Mouse (Mus musculus) hindbrain, embryonic 13.5 days (tissue): Measurements from ENCODE around the gene Hmgcl. TPM values are rescaled to one million over a fixed set of nuclear protein-coding genes. Genes with fewer than 3 reads are reported as not detected.

Source experiments
- ATAC-seq: fragments of 200-750 bp; cut with Nextera tagmentation; 2 replicates; pipeline ENCODE4 v1.8.0; 2017; ENCODE audit warnings: moderate TSS enrichment; ENCODE audit not compliant: low FRiP score
- H3K27ac ChIP-seq: fragments of 300-500 bp; sonication (generic); 2 replicates; pipeline ENCODE4 v1.5.1; 2015; ENCODE audit warnings: inconsistent platforms, mild to moderate bottlenecking, moderate library complexity
- H3K27me3 ChIP-seq: fragments of 300-500 bp; sonication (generic); 2 replicates; pipeline ENCODE4 v1.6.1; 2015; ENCODE audit warnings: mild to moderate bottlenecking, inconsistent platforms
- H3K36me3 ChIP-seq: fragments of 300-500 bp; sonication (generic); 2 replicates; pipeline ENCODE4 v1.6.1; 2015; ENCODE audit warnings: mild to moderate bottlenecking, inconsistent platforms
- H3K4me1 ChIP-seq: fragments of 300-500 bp; sonication (generic); replicated peaks from 2 replicates; pipeline ENCODE4 v1.6.1; 2015; ENCODE audit warnings: inconsistent platforms
- H3K4me2 ChIP-seq: fragments of 300-500 bp; sonication (generic); 2 replicates; pipeline ENCODE4 v1.6.1; 2015; ENCODE audit warnings: inconsistent platforms, mild to moderate bottlenecking, moderate library complexity
- H3K4me3 ChIP-seq: fragments of 300-500 bp; sonication (generic); 2 replicates; pipeline ENCODE4 v1.5.1; 2015; ENCODE audit warnings: mild to moderate bottlenecking, inconsistent platforms
- H3K9ac ChIP-seq: fragments of 300-500 bp; sonication (generic); 2 replicates; pipeline ENCODE4 v1.6.1; 2015; ENCODE audit warnings: mild to moderate bottlenecking, inconsistent platforms
- H3K9me3 ChIP-seq: fragments of 300-500 bp; sonication (generic); 2 replicates; pipeline ENCODE4 v1.6.1; 2016; ENCODE audit warnings: inconsistent platforms
- WGBS: fragments of 180-500 bp; shearing (Covaris S2); methylation state at CpG from one replicate; pipeline ENCODE4 v1.1.7; 2015; 5-methylcytosine and 5-hydroxymethylcytosine counted together
- polyA plus RNA-seq: library from polyadenylated mRNA; unstranded; fragments of >200 nt; fragmentation: Nextera tagmentation; extraction: Ambion mirVana; gene quantifications from 2 replicates; pipeline ENCODE4 v1.2.1, GENCODE M21; 2015

Hmgcl gene
- polyA plus RNA-seq, 1 experiment from 2014 or later, result 56.5 TPM

- Histone ChIP-seq H3K9ac (no peak overlapping the region), H3K4me3 (no peak overlapping the region), H3K27ac (no peak overlapping the region), H3K9me3 (no peaks in the 10 kb centered on the region), H3K36me3 (peaks cover 7% of the 10 kb centered on the region; the same call in 1 of the 2 replicates), H3K27me3 (no peaks in the 10 kb centered on the region), H3K4me1 (peaks cover 21% of the 10 kb centered on the region), H3K4me2 (no peak overlapping the region)
- 90% methylated on average over 13 of the region's 13 CpGs for WGBS
- no peak for ATAC-seq
Measured at GRCm38 (mm10) chr4:135918635-135919279, 27.5 kb upstream of the Hmgcl start.

DNA sequence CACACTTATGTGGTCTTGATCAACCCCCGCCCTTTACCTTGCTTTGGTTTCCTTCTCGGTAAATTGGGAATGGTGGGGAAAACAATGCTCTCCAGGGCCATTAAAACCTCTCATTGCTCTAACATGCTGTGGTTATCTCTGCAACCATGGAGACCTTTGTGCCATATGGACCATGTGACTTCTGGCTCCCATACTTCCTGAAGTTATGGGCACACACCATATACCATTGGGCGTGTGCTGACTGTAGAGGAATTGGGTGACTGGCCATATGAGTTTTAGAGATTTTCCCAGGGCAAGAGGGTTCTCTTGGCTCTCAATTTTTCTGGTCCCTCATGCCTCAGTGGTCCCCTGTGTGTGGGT lies 27.0 kb upstream of the Hmgcl start:
- H3K4me3 ChIP-seq, result no peak overlapping the region
- over 99% methylated on average over 3 of the region's 3 CpGs for WGBS
- no peak for ATAC-seq
- H3K9ac ChIP-seq, result no peak overlapping the region
- no peak overlapping the region for H3K4me2 ChIP-seq
- peaks cover 11% of the 10 kb centered on the region; the same call in 1 of the 2 replicates for H3K36me3 ChIP-seq
- no peaks in the 10 kb centered on the region for H3K27me3 ChIP-seq
- no peaks in the 10 kb centered on the region for H3K9me3 ChIP-seq
- H3K4me1 ChIP-seq, result peaks cover 21% of the 10 kb centered on the region
- no peak overlapping the region for H3K27ac ChIP-seq

DNA sequence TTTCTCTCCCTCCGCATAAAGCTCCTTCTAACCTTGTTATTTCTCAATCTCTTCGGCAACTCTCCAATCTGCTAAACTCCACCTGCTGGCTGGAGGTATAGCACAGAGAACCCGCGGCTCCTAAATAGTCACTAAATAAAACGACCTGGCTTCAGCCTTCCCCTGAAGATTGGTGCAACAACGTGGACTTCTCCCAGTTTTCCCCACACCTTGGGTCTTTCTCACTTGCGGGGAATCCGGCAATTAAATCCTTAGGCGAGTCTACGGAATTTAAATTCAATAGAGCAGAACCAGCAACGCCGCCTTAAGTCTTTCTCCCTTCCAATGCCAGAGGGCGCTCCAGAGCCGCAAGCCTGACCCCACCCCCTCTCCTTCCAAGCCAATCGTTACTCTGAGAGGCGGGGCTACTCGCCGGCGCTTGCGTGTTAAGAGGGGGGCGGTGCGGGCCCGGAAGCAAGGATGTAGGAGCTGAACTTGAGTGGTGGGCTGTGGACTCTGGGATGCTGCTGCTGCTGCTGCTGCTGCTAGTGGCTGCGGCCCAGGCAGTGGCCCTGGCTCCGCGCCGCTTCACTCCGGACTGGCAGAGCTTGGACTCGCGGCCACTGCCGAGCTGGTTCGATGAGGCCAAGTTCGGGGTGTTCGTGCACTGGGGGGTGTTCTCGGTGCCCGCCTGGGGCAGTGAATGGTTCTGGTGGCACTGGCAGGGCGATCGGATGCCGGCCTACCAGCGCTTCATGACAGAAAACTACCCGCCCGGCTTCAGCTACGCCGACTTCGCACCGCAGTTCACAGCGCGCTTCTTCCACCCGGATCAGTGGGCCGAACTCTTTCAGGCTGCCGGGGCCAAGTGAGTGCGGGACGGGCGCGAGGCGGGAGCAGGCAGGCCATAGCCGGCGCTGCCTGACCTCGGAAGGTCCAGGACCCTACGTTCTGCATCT lies 25.7 kb upstream of the Hmgcl start, which contains the start of gene Fuca1:
TSS of gene Fuca1 (plus strand) at position 432 of the 938 bp plus-strand sequence.
- Histone ChIP-seq H3K9me3 (no peaks in the 10 kb centered on the region), H3K4me1 (peaks cover 21% of the 10 kb centered on the region), H3K36me3 (peaks cover 20% of the 10 kb centered on the region), H3K4me3 (peak within 1 kb of the TSS; percentile 77), H3K4me2 (peak within 1 kb of the TSS; percentile 87), H3K9ac (peak within 1 kb of the TSS; percentile 90), H3K27ac (peak within 1 kb of the TSS; percentile 90), H3K27me3 (no peaks in the 10 kb centered on the region)
- ATAC-seq, result peak; percentile 96
- WGBS, result 2% methylated on average over 60 of the region's 60 CpGs

DNA sequence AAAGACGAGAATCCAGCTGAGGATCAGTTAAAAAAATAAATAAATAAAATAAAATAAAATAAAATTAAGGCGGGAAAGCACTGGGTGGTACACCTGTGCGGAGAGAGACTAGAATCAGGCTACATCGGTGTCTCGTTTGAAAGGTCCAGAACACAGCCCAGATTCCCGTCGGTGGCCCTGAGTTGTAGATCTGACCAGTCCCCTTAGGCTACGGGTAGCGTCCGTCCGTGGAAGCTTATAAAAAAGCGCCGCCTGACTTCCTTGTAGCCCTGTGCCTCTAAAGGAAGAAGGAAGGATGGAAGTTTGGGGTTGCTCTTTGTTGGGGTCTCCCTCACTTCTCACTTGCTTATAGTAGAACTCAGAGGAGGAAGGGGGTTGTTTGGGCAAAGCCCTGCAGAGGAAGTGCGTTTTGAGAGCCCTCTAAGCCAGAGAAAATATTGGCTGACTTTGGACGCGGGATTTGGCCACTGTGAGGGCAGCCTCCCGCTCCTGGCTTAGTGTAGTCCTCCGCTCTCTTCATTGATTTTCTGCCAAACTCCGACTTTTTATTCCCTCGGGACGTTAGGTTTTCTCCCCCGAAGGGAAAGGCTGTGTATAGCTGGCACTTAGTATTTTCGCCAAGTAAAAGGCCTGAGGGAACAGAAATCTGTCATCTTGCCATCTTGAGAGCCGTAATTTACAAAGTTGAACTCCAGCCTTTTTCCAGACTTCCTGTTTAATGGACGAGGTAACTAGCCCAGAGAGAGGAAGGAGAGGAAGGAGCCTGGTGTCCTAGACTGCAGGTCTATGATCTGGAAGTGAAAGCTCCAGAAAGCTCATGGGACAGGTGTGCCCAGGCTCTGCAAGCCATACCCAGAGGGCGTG lies 24.8 kb upstream of the Hmgcl start:
- 0 out of 2 replicates have a peak, but pooled peaks have one; percentile 30 for ATAC-seq

DNA sequence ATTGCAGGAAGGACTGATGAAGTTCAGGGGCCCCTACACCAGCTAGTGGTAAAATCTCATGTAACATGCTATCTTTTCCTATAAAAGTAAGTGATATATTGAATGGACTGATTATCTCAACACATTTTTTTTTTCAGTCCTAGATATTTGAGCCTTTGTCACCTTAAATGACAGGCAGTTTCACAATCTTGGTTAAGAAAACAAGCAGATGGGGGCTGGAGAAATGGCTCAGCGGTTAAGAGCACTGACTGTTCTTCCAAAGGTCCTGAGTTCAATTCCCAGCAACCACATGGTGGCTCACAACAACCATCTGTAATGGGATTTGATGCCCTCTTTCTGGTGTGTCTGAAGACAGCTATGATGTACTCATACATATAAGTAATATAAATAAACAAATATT lies 24.1 kb upstream of the Hmgcl start:
- Histone ChIP-seq H3K9me3 (no peaks in the 10 kb centered on the region), H3K4me2 (peak overlapping the region; percentile 87), H3K36me3 (peaks cover 33% of the 10 kb centered on the region), H3K9ac (peak overlapping the region; percentile 90; the same call in 1 of the 2 replicates), H3K27ac (no peak overlapping the region), H3K4me3 (peak overlapping the region; percentile 77), H3K27me3 (no peaks in the 10 kb centered on the region), H3K4me1 (peaks cover 21% of the 10 kb centered on the region)
- no peak for ATAC-seq
- 89% methylated on average over 1 of the region's 1 CpGs for WGBS

More for the DNA sequence above, 24.8 kb upstream of the Hmgcl start:
- H3K4me3 ChIP-seq, result peak overlapping the region; percentile 77
- peaks cover 27% of the 10 kb centered on the region for H3K36me3 ChIP-seq
- peak overlapping the region; percentile 90 for H3K9ac ChIP-seq
- H3K27me3 ChIP-seq, result no peaks in the 10 kb centered on the region
- no peaks in the 10 kb centered on the region for H3K9me3 ChIP-seq
- peak overlapping the region; percentile 90 for H3K27ac ChIP-seq
- peak overlapping the region; percentile 87 for H3K4me2 ChIP-seq
- peaks cover 21% of the 10 kb centered on the region for H3K4me1 ChIP-seq
- WGBS, result 7% methylated on average over 26 of the region's 26 CpGs

- 94% methylated on average over 2 of the region's 2 CpGs for whole genome bisulfite sequencing
- Histone ChIP-seq H3K27ac (no peak overlapping the region), H3K27me3 (no peaks in the 10 kb centered on the region), H3K4me3 (no peak overlapping the region), H3K9me3 (no peaks in the 10 kb centered on the region), H3K9ac (no peak overlapping the region), H3K36me3 (peaks cover 33% of the 10 kb centered on the region), H3K4me2 (no peak overlapping the region), H3K4me1 (peaks cover 21% of the 10 kb centered on the region)
- no peak for ATAC-seq
Measured at GRCm38 (mm10) chr4:135924418-135924817, 21.8 kb upstream of the Hmgcl start.

DNA sequence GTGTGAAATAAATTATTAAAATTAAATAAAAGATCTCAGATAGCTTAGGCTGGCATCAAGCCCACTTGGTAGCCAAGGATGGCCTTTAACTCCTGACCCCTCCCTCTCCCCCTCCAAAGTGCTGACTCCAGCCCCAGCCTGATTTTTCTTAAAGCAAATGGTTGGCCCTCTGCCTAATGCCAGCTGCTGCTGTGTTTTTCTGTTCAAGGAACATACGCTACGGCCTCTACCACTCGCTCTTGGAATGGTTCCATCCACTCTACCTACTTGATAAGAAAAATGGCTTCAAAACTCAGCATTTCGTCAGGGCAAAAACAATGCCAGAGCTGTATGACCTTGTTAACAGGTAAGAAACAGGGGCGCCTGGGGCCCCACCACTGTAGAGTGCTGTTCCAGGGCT lies 20.9 kb upstream of the Hmgcl start:
- no peak overlapping the region for H3K9ac ChIP-seq
- WGBS, result 89% methylated on average over 5 of the region's 5 CpGs
- no peaks in the 10 kb centered on the region for H3K27me3 ChIP-seq
- ATAC-seq, result no peak
- peaks cover 21% of the 10 kb centered on the region for H3K4me1 ChIP-seq
- H3K4me3 ChIP-seq, result no peak overlapping the region
- H3K27ac ChIP-seq, result no peak overlapping the region
- no peak overlapping the region for H3K4me2 ChIP-seq
- H3K9me3 ChIP-seq, result no peaks in the 10 kb centered on the region
- H3K36me3 ChIP-seq, result peaks cover 35% of the 10 kb centered on the region

- Histone ChIP-seq H3K4me1 (peaks cover 20% of the 10 kb centered on the region), H3K27me3 (no peaks in the 10 kb centered on the region), H3K4me2 (no peak overlapping the region), H3K36me3 (peaks cover 44% of the 10 kb centered on the region), H3K9me3 (no peaks in the 10 kb centered on the region), H3K9ac (no peak overlapping the region), H3K4me3 (no peak overlapping the region), H3K27ac (no peak overlapping the region)
- 90% methylated on average over 10 of the region's 10 CpGs for WGBS
- ATAC-seq, result no peak
Measured at GRCm38 (mm10) chr4:135926195-135926808, 19.9 kb upstream of the Hmgcl start.

DNA sequence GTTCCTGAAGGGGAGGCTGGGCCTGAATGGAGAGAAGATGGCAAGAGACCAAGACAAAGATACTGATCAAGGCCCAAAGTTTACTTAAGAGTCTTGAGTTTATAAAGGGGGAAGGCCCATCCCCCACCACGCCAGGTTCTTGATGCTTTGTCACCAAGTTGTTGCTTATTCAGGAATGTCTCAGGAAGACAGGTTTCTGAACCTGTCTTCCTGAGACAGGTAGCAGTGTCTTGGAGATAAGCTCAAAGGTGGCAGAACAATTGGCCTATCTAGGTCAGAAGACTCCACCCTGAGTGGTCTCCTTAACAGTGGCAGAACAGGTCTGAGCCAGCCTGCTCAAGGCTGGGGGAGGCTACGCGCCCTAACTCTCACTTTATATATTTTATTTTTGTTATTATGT lies 19.4 kb upstream of the Hmgcl start:
- Histone ChIP-seq H3K9ac (no peak overlapping the region), H3K4me3 (no peak overlapping the region), H3K4me1 (peaks cover 14% of the 10 kb centered on the region), H3K4me2 (no peak overlapping the region), H3K9me3 (no peaks in the 10 kb centered on the region), H3K27ac (no peak overlapping the region), H3K27me3 (no peaks in the 10 kb centered on the region), H3K36me3 (peaks cover 48% of the 10 kb centered on the region)
- 93% methylated on average over 3 of the region's 3 CpGs for WGBS
- no peak for ATAC-seq

DNA sequence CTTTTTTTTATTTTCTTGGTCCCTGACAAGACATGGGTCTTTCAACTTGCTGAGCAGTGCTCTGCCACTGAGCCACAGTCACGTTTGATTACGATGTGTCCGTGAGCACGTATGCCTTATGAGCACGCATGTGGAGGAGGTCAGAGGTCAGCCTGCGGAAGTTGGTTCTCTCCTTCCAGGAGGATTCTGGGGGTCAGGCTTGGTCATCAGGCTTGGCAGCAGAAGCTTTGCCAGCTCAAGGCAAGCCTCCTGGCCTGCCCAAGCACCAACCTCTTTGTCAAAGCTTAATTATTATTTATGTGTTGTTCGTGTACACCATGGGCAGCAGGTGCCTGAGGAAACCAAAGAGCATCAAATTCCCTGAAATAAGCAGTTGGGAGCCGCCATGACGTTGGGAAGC lies 17.9 kb upstream of the Hmgcl start:
- Histone ChIP-seq H3K27me3 (no peaks in the 10 kb centered on the region), H3K4me3 (no peak overlapping the region), H3K9ac (no peak overlapping the region), H3K4me1 (no peaks in the 10 kb centered on the region), H3K36me3 (peaks cover 56% of the 10 kb centered on the region), H3K4me2 (no peak overlapping the region), H3K27ac (no peak overlapping the region), H3K9me3 (no peaks in the 10 kb centered on the region)
- no peak for ATAC-seq
- 82% methylated on average over 9 of the region's 9 CpGs for WGBS

DNA sequence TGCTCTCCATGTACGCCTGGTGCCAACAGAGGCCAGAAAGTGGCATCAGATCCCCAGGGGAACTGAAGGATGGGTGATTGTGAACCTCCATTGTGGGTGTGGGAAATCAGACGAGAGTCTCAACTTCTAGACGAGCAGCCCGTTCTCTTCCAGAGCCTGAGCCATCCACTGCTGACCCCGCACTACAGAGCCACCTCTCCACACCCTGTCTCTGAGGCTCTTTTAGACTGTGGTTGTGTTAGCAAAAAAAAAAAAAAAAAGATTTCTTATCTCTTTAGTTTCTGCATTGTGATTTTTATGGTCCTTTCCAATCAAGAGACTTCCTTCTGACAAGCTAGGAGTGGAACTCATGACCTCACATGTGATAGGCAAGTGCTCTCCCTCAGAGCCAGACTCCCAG lies 16.8 kb upstream of the Hmgcl start:
- Histone ChIP-seq H3K27ac (no peak overlapping the region), H3K4me2 (no peak overlapping the region), H3K36me3 (peaks cover 58% of the 10 kb centered on the region), H3K27me3 (no peaks in the 10 kb centered on the region), H3K4me3 (no peak overlapping the region), H3K9me3 (no peaks in the 10 kb centered on the region), H3K9ac (no peak overlapping the region), H3K4me1 (no peaks in the 10 kb centered on the region)
- ATAC-seq, result no peak
- 86% methylated on average over 5 of the region's 5 CpGs for WGBS
